Mouse (Mus musculus): ENCODE results near the gene Pepd.
A peak's percentile ranks its signal among the peaks of the same experiment; 100 is the strongest.

Pepd gene

DNA sequence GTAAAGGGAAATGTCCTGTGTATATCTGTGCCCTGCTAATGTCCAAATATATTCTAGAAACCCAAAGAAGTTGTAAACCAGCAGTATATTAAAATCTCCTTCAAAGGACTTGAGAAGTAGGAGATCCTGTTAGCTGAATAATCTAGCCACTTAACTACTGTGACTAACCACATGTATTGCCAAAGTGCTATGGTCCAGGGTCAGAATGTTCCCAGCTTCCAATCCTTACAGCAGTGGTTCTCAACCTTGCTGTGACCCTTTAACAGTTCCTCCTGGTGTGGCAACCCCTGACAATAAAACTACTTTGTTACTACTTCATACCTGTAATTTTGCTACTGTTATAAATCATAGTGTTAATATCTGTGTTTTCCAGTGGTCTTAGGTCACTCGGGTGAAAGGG is 146.2 kb downstream of the Pepd start:
- no peak for DNase-seq

DNA sequence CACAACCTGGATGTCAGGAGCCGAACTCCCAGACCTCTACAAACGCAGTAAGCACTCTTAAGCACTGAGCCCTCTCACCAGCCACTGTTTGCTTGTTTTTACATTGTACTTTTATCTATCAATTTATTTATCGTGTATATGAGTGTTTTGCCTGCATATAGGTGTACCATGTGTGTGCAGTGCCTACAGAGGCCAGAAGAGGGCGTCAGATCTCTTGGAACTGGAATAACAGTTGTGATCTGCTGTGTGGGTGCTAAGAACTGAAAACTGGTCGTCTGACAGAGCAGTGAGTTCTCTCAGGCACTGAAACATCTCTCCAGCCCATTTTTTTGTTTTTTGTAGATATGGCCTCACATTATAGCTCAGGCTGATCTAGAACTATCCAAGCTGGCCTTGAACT is 147.3 kb downstream of the Pepd start:
- DNase-seq, result no peak

DNA sequence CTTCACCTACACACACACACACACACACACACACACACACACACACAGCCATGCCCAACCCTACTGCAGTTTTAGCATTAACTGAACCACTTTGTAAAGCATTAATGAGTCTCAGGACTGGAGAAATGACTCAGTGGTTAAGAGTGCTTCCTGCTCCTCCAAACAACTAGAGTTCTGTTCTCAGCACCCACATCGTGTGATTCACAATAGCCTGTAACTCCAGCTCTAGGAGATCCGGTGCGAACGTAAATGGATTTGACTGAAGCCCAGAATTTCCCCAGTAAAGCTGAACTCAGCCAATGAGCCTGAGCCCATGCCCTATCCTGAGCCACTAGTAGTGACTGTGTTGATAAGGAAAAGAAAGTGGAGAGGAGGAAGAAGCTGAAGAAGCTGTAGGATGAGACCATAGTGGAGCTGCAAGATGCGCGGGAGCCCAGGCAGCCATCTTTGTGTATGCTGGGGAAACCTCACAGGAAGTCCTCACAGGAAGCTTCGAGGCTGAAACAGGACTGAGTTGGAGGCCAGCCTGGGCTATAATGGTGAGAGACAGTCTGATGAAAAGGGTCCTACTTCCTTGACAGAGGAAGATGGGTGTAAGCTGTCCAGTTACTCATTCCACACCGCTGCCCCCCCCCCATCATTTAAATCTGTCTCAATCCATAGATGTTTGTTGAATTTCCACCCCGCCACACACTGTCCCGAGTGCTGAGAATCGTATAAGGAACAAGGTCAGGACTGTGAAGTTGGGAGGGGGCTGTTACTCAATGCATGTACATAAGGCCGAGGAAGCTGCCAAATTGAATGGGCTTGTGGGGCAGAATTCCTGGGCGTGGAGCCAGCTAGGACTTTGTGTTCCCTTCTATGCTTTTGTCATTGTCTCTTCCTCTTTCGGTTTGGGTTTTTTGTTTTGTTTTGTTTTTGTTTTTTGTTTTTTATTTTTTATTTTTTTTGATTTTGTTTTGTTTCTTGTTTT is 152.4 kb downstream of the Pepd start:
- peak in 1 of 2 experiments; percentile 19 for DNase-seq

DNA sequence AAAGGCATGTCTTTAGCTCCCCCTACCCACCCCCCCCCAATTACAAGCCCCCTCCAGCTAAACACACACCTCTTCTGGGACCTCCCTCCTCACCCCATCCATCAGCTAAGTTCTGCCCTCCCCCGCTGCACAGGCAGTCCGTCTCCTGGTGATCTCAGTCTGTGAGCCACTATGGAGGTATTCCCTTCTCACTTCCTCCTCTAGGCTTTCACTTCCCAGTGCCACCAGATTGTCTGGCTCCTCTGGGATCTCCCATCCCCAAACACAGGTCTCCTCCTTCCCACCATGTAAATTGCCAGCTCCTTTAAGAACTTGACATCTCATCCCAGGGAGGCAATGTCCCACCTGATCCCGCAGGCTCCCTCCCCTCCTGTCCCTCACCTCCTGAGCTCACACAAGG is 153.8 kb downstream of the Pepd start:
- no peak for DNase-seq

DNA sequence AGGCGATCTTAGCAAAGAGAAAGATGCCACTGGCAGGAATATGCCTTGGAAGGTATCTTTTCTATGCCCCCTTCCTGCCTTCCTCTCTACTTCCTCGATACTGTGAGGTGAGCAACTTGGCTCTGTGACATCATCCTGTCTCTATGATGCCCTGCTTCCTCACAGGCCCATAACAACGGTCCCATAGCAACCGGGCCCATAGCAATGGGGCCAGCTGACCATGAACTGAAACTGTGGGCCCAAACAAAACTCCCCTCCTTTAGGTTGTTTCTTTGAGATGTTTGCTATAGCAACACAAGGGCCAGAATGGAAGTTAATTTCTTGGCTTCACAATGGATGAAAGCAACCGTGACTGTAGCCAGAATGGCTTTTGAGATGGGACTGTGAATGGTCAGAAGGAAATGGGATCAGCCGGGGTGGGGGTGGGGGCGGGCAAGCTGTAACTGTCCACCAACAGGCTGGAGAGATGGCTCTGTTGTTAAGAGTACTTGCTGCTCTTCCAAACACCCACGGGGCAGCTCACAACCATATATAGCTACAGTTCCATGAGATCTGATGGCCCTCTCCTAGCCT is 154.5 kb downstream of the Pepd start:
- no peak for DNase-seq

GRCm38 (mm10) chr7:35076645-35077044 is 164.5 kb downstream of the Pepd start:
- DNase-seq, result no peak

GRCm38 (mm10) chr7:35080843-35081338 is 168.7 kb downstream of the Pepd start:
- no peak for DNase-seq

GRCm38 (mm10) chr7:35081406-35082104 is 169.4 kb downstream of the Pepd start:
- no peak for DNase-seq

DNA sequence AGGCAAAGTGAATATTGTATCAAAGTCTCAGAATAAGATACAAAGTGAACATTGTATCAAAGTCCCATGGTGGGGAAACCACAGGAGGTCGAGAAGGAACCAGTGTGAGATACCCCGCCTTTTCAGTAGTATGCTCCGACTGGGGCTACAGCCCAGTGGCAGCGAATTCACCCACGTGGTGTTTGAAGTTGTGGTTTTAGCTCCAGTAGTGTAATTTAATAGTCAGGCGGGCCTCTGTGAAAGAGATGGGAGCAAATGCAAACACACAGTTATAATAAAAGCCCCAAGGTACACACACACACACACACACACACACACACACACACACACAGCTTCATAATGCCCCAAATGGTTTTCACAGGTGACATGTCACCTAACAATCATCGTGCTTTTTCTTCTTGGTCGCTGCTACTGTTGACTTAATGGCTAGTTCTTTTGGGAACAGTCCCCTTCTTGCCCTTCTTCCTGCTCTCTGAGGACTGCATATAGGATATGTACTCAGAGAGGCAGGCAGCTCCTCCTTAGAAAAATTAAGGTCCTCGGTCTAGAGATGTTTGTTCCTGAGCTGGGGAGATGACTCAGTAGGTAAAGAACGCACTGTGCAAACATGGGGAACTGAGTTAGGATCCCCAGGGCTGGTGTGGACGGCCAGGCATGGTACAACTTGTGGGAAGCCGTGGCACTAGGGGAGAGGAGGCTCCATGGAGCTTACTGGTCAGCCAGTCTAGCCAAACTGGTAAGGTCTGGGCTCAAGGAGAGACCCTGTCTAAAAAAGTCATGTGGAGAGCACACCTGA is 172.6 kb downstream of the Pepd start:
- no peak for DNase-seq

GRCm38 (mm10) chr7:35086271-35086861 is 174.2 kb downstream of the Pepd start:
- DNase-seq, result no peak

GRCm38 (mm10) chr7:35090550-35090949 is 178.4 kb downstream of the Pepd start:
- no peak for DNase-seq
